Mouse (Mus musculus): Measurements from ENCODE around the gene Smad3. TPM values are rescaled to one million over a fixed set of nuclear protein-coding genes. Genes with fewer than 3 reads are reported as not detected.

Gene Smad3
- polyA plus RNA-seq, 1 experiment from 2014 or later = 24.5 TPM

DNA sequence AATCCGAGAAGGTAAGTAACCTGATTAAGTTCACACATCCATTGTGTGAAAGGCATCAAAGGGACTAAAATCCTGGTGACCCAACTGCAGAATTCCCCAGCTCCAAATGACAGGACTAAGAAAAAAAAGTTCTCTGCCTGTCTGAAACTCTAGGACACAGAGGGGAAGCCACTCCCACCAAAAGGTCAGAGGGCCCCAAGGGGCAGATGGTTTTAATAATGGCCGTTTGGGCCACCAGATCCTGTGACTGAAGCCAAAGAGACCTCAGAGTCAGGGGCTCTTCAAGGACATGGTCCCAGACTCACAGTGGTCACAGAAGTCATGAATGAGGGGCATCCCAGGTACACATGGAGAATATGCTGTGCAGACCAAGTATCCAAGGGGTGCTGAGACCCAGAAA is 29.3 kb upstream of the Smad3 start:
- WGBS = 21% methylated on average over 2 of the region's 2 CpGs
- no peaks in the 10 kb centered on the region for H3K36me3 ChIP-seq
- 0 out of 2 replicates have a peak, but pooled peaks cover 3% of the 10 kb centered on the region for H3K27me3 ChIP-seq (replicated peaks)
- no peak overlapping the region for H3K4me3 ChIP-seq
- peaks cover 35% of the 10 kb centered on the region for H3K4me1 ChIP-seq
- no peak overlapping the region for H3K27ac ChIP-seq
- ATAC-seq (ENCODE audit: low FRiP score, low read depth) = no peak
- H3K9me3 ChIP-seq = no peaks in the 10 kb centered on the region
- no peak overlapping the region for H3K4me2 ChIP-seq (replicated peaks)
- H3K9ac ChIP-seq = no peak overlapping the region

DNA sequence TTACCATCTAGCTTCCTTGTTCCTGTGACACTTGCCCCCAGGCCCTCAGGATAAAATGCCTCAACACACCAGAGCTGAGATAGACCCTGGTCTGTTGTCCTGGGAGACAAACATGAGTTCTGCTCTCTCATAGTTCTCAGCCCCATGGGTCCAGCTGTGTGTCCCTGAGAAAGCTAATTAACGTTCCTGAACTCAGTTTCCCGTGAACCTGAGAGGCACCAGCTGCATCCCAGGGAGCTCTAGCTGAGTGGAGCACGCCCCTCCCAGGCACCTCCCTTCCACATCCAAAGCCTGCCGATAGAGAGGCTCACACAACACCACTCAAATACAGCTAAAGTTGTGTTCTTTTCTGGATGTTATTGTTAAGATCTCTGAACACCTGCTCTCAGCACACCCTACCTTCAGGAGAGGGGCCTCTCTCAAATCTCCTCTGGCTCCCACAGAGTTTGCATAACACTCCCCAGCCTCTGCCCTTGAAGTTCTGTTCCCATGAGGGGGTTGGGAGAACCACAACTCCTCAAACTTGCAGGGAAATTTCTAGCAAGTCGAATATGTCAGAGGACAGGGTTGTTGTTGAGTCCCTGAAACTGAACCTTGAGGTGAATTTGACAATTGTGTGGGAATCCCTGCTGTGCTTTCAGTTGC is 28.4 kb upstream of the Smad3 start:
- Histone ChIP-seq H3K4me2 (replicated peaks) (no peak overlapping the region), H3K4me1 (peaks cover 37% of the 10 kb centered on the region), H3K4me3 (no peak overlapping the region), H3K9me3 (no peaks in the 10 kb centered on the region), H3K36me3 (no peaks in the 10 kb centered on the region), H3K27ac (no peak overlapping the region), H3K9ac (no peak overlapping the region), H3K27me3 (replicated peaks) (0 out of 2 replicates have a peak, but pooled peaks cover 3% of the 10 kb centered on the region)
- ATAC-seq (ENCODE audit: low FRiP score, low read depth) = no peak
- 13% methylated on average over 5 of the region's 5 CpGs for WGBS

DNA sequence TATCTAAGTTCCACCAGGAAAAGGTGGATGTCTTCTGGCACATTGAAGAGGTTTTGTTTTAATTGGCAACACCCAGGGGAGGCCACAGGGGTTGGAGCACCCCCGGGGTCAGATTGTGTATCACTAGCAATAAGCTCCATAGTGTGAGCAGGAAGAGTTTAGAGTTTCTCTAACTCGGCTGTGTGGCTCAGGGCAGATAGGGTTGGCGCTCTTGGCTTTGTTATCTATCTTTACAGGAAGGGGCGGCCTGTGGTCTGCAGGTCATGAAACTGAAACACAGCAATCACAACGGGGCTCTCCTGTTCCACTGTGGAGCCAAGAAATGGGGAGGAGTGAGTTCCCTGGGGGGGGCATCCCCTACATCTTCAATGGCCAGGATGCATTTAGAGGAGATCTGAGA is 27.7 kb upstream of the Smad3 start:
- H3K36me3 ChIP-seq = no peaks in the 10 kb centered on the region
- H3K4me1 ChIP-seq = peaks cover 37% of the 10 kb centered on the region
- no peaks in the 10 kb centered on the region for H3K9me3 ChIP-seq
- H3K27me3 ChIP-seq (replicated peaks) = peaks cover 7% of the 10 kb centered on the region; the same call in 1 of the 2 replicates
- 71% methylated on average over 5 of the region's 5 CpGs for WGBS
- no peak overlapping the region for H3K9ac ChIP-seq
- ATAC-seq (ENCODE audit: low FRiP score, low read depth) = no peak
- no peak overlapping the region for H3K27ac ChIP-seq
- no peak overlapping the region for H3K4me2 ChIP-seq (replicated peaks)
- no peak overlapping the region for H3K4me3 ChIP-seq

DNA sequence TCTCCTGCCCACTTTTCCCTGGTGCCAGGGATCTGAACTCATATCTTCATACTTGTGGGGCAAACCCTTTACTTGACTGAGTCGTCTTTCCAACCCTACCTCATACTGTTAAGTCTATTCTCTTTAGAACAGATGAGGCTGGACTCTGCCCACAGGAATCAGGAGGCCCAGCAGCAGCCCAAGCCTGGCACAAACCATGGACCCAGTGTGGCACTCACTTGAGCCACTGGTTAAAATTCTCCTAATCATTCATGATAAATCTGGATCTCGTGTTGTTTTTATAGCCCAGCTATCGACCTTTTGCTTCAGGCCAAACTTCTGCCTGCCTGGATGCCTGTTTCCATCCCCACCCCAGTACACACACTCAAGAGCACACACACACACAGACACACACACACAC is 26.8 kb upstream of the Smad3 start:
- no peak for ATAC-seq (ENCODE audit: low FRiP score, low read depth)
- Histone ChIP-seq H3K9ac (no peak overlapping the region), H3K36me3 (no peaks in the 10 kb centered on the region), H3K27me3 (replicated peaks) (peaks cover 7% of the 10 kb centered on the region; the same call in 1 of the 2 replicates), H3K4me1 (peaks cover 37% of the 10 kb centered on the region), H3K27ac (no peak overlapping the region), H3K4me2 (replicated peaks) (no peak overlapping the region), H3K4me3 (no peak overlapping the region), H3K9me3 (no peaks in the 10 kb centered on the region)
- 76% methylated on average over 3 of the region's 3 CpGs for WGBS

DNA sequence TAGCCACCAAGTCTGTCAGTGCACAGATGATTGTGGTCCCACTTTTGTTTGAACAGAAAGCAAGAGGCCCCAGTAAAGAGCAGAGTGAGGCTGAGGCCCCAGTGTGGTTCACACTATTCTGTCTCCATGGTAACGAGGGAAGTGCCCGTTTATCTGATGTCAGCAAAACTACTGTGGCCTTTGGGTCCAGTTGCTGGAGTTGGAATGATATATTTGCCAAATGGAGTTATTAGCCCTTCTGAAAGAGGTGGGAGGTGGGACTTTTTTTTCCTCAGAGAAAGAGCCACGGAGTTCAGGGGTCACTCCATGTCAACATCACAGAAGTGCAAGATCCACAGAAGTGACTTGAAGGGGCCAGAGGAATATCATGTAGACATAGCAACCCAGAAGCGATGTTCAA is 24.9 kb upstream of the Smad3 start:
- Histone ChIP-seq H3K27me3 (replicated peaks) (peaks cover 4% of the 10 kb centered on the region; the same call in 1 of the 2 replicates), H3K4me3 (no peak overlapping the region), H3K9ac (no peak overlapping the region), H3K4me1 (peaks cover 35% of the 10 kb centered on the region), H3K4me2 (replicated peaks) (no peak overlapping the region), H3K9me3 (no peaks in the 10 kb centered on the region), H3K36me3 (no peaks in the 10 kb centered on the region), H3K27ac (no peak overlapping the region)
- WGBS = 9% methylated on average over 4 of the region's 4 CpGs
- ATAC-seq (ENCODE audit: low FRiP score, low read depth) = no peak

DNA sequence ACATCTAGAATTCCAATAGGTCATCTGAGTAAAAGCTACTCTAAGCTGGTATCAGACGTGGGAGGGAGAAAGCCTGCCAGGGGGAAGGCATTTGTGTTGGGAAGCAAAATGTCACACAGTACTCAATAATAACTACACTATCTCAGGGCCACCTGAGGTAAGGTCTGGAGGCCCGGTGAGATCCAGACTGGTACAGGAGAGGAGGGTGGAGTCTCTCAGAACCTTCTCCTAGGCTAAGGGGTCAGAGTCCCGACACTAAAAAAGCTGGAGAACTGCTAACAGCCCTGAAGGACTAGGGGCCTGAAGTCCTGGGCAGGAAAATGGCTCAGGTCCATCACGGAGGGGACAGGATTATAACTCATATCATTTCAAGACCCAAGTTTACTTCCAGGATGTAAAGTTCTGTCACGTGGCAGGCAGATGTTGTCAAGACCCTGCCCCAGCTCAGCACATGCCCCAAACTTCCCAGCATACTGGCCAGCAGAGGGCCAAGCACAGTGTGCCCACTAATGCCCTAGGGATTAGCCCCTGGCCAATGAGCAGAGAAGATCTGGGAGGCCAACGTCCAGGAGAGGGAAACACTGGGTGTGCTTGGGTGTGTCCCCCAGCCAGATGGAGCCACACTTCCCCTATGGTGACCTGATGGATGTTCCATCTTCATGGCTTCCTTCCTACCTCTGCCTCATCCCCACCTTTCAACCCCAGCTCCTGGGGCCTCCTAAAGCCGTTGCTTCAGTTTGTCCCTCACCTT is 24.1 kb upstream of the Smad3 start:
- Histone ChIP-seq H3K9me3 (no peaks in the 10 kb centered on the region), H3K27ac (no peak overlapping the region), H3K4me3 (no peak overlapping the region), H3K9ac (no peak overlapping the region), H3K4me2 (replicated peaks) (no peak overlapping the region), H3K27me3 (replicated peaks) (peaks cover 4% of the 10 kb centered on the region; the same call in 1 of the 2 replicates), H3K4me1 (peaks cover 29% of the 10 kb centered on the region), H3K36me3 (no peaks in the 10 kb centered on the region)
- 74% methylated on average over 7 of the region's 7 CpGs for WGBS
- ATAC-seq (ENCODE audit: low FRiP score, low read depth) = no peak

DNA sequence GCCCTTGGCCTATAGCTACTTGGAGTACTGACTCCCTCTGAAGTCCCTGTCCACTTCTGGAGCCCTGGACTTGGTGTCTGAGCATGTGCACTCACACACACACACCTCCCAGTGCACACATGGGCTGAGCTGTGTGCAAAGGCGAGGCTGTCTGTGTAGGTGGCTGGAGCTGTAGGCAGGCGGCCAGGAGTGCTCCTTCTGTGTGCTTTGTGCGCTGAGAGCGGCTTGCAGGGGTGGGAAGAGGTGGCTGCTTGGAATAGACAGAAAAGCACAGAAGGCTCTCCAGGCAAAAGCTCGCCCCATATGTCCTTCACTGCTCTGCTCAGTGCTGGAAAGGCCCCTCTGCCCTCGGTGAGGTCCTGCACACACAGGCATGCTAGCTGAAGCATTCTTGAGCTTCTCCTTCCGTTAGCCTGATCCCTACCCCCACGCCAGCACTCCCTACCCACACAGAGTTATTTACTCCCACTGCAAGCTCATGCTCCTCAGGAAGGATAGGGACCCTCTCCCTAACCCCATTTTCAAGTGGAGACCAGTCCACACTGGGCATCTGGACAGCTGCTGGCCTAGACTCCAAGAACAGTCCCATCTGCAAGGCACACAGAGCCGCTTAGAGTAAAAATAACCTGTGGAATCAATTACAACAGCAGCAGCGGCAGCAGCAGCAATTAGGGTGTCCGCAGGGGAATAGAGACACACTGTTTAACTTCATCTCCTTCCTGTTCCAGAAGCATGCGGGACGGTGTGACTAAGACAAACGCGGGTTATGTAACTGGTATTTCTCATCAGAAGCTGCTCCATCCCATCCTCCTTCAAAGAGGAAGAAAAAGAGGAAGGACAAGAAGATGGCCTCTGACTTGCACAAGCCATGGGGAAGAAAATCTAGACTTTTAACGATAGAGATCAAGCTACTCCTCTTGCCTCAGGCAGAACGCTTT is 22.4 kb upstream of the Smad3 start:
- Histone ChIP-seq H3K9ac (no peak overlapping the region; the same call in 1 of the 2 replicates), H3K27me3 (replicated peaks) (peaks cover 4% of the 10 kb centered on the region; the same call in 1 of the 2 replicates), H3K4me2 (replicated peaks) (no peak overlapping the region), H3K4me1 (peaks cover 17% of the 10 kb centered on the region), H3K9me3 (no peaks in the 10 kb centered on the region), H3K27ac (no peak overlapping the region), H3K36me3 (no peaks in the 10 kb centered on the region), H3K4me3 (no peak overlapping the region)
- WGBS = 55% methylated on average over 17 of the region's 17 CpGs
- no peak for ATAC-seq (ENCODE audit: low FRiP score, low read depth)

DNA sequence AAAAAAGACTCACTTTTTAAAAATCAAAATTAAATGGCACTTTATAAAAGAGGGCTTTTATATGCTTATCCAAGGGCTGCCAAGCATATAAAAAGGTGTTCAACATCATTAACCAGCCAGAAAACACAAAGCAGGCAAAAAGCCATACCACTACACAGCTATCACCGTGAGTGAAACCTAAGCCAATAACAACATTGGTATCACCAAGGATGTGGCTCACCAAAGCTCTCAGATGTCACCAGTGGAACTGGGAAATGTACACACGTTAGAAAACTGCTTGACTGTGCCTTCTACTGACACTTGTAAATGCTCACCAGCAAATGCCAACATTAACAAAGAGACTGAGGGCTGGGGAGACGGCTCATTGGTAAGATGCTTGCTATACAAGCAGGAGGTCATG is 18.9 kb upstream of the Smad3 start:
- Histone ChIP-seq H3K4me3 (no peak overlapping the region), H3K4me2 (replicated peaks) (no peak overlapping the region), H3K27me3 (replicated peaks) (peaks cover 4% of the 10 kb centered on the region; the same call in 1 of the 2 replicates), H3K9me3 (no peaks in the 10 kb centered on the region), H3K9ac (no peak overlapping the region), H3K36me3 (no peaks in the 10 kb centered on the region), H3K4me1 (no peaks in the 10 kb centered on the region), H3K27ac (no peak overlapping the region)
- no peak for ATAC-seq (ENCODE audit: low FRiP score, low read depth)
- 77% methylated on average over 3 of the region's 3 CpGs for WGBS

DNA sequence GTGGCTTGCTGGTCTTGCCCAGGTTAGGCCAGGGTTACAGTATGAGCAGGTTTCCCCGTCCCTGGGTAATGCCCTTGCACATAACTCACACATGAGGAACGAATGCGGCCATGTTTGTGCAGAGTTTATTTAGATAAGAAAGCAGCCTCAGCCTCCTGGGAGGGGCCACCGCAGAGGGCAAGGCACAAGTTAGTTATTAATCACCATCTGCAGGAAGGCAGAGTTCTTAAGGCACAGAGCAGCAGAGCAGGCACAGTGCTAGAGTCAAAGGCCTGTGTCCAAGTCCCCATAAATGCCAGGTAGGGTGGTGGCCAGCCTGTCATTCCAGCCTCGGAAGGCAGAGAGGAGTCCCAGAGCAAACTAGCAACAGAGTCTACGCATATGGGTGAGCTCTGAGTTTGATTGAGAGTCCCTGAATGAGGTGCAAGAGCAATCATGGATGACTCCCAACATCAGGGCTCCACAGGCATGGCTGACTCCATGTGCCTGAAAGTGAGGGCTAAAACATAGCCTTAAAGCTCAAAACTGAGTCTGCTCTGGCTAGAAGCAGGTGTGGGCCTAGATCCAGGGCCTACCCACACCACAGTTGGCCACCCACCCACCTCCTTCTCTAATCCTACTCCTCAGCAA is 17.2 kb upstream of the Smad3 start:
- no peak overlapping the region for H3K4me3 ChIP-seq
- no peak overlapping the region for H3K9ac ChIP-seq
- no peaks in the 10 kb centered on the region for H3K36me3 ChIP-seq
- H3K4me2 ChIP-seq (replicated peaks) = no peak overlapping the region
- WGBS = 83% methylated on average over 6 of the region's 6 CpGs
- H3K9me3 ChIP-seq = no peaks in the 10 kb centered on the region
- no peaks in the 10 kb centered on the region for H3K4me1 ChIP-seq
- ATAC-seq (ENCODE audit: low FRiP score, low read depth) = no peak
- no peaks in the 10 kb centered on the region for H3K27me3 ChIP-seq (replicated peaks)
- H3K27ac ChIP-seq = no peak overlapping the region

DNA sequence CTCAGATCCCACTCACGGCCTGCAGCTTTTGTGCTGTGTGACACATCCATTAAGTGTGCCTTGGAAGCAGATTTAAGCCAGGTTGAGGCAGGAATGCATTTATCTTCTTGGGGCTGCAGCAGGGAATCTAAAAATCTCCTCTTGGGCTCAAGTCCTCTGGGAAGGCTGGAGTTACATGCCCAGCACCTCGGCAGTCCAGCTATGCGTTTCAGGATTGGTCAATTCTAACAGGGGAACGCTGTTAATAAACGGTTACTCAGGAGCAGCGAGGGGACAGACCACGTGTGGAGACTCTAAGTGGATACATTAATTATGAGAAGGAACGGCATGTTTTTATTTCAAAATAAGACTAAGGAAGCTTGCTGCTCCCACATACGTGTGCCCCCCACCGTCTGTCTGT is 14.7 kb upstream of the Smad3 start:
- no peaks in the 10 kb centered on the region for H3K36me3 ChIP-seq
- WGBS = 63% methylated on average over 10 of the region's 10 CpGs

DNA sequence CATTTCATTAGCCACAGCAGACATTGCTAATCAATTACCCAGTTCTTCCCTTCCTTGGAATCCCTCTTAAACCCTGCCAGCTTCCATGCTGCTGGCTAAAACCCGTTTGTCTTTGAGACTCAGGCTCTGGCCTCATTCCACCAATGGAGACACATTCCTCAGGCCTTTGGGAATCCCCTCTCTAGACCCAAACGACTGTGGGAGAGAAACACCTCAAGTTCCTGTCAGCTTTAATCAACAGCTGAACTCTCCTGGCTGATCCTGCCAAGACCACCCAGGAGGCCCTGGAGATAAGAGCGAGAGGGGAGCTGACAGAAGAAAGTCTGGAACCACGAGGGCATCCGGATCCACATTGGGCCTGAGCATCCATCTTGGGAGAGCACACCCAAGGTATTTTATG is 13.9 kb upstream of the Smad3 start:
- no peaks in the 10 kb centered on the region for H3K27me3 ChIP-seq (replicated peaks)
- H3K4me1 ChIP-seq = no peaks in the 10 kb centered on the region
- H3K4me2 ChIP-seq (replicated peaks) = no peak overlapping the region
- 64% methylated on average over 5 of the region's 5 CpGs for WGBS
- no peak overlapping the region for H3K4me3 ChIP-seq
- no peaks in the 10 kb centered on the region for H3K9me3 ChIP-seq
- H3K9ac ChIP-seq = no peak overlapping the region
- no peaks in the 10 kb centered on the region for H3K36me3 ChIP-seq
- ATAC-seq (ENCODE audit: low FRiP score, low read depth) = no peak
- H3K27ac ChIP-seq = no peak overlapping the region

More for the DNA sequence above, 14.7 kb upstream of the Smad3 start:
- H3K27me3 ChIP-seq (replicated peaks) = no peaks in the 10 kb centered on the region
- H3K4me3 ChIP-seq = no peak overlapping the region
- H3K4me2 ChIP-seq (replicated peaks) = no peak overlapping the region
- H3K4me1 ChIP-seq = no peaks in the 10 kb centered on the region
- no peaks in the 10 kb centered on the region for H3K9me3 ChIP-seq
- no peak for ATAC-seq (ENCODE audit: low FRiP score, low read depth)
- no peak overlapping the region for H3K27ac ChIP-seq
- H3K9ac ChIP-seq = no peak overlapping the region
